Mouse (Mus musculus) stomach, embryonic 16.5 days (tissue): Measurements from ENCODE around the gene Hnrnph2. TPM values are rescaled to one million over a fixed set of nuclear protein-coding genes. Genes with fewer than 3 reads are reported as not detected.

Experiments
- polyA plus RNA-seq: library from polyadenylated mRNA; unstranded; fragments of >200 nt; fragmentation: Nextera tagmentation; extraction: Ambion mirVana; gene quantifications from 2 replicates; pipeline ENCODE4 v1.2.1, GENCODE M21; 2015

The Hnrnph2 gene
- polyA plus RNA-seq, 1 experiment from 2014 or later = 138 TPM

Other genes with a start within 250 kb of the Hnrnph2 start
- gene Drp2, start 196.6 kb upstream of the Hnrnph2 start, polyA plus RNA-seq = 1.8 and 2.2 TPM in 2 replicates
- gene Taf7l, start 124.7 kb upstream of the Hnrnph2 start, polyA plus RNA-seq = not detected in 2 replicates
- 84.0 and 87.3 TPM in 2 replicates for gene Timm8a1, start 59.3 kb upstream of the Hnrnph2 start, polyA plus RNA-seq
- 1.9 and 3.0 TPM in 2 replicates for gene Btk, start 17.6 kb upstream of the Hnrnph2 start, polyA plus RNA-seq
- gene Rpl36a, start 15.5 kb upstream of the Hnrnph2 start, polyA plus RNA-seq = 322 and 424 TPM in 2 replicates
- 6.5 and 7.1 TPM in 2 replicates for gene Gla, start 54 bp upstream of the Hnrnph2 start, polyA plus RNA-seq
- 2.8 and 3.5 TPM in 2 replicates for gene Armcx4, start 85.3 kb downstream of the Hnrnph2 start, polyA plus RNA-seq
- 51.6 TPM in 2 replicates for gene Armcx1, start 116.8 kb downstream of the Hnrnph2 start, polyA plus RNA-seq
- 20.8 and 23.9 TPM in 2 replicates for gene Armcx6, start 150.2 kb downstream of the Hnrnph2 start, polyA plus RNA-seq
- 88.8 and 92.8 TPM in 2 replicates for gene Armcx3, start 155.4 kb downstream of the Hnrnph2 start, polyA plus RNA-seq
- 59.4 and 60.3 TPM in 2 replicates for gene Armcx2, start 208.0 kb downstream of the Hnrnph2 start, polyA plus RNA-seq